Mouse (Mus musculus) Patski (cell line): ENCODE measurements at regions not wholly inside any gene's neighbourhood (a gene's known extent, or its start where the extent isn't known, plus 50 kb on each side); places are given as distances from the start of the nearest gene placed in this dataset.

Source experiments
- ATAC-seq: fragments of 100-300 bp; one replicate; pipeline ENCODE4 v1.8.0; 2021
- CTCF ChIA-PET: fragments of 350-600 bp; sonication (Branson Sonifier 250); formaldehyde crosslinking; loops from one replicate; lab custom pipeline; 2022; ENCODE audit warnings: inconsistent platforms; lab: Charles Lee
- POLR2A ChIA-PET: fragments of 350-600 bp; sonication (Branson Sonifier 250); formaldehyde crosslinking; loops from one replicate; lab custom pipeline; 2022; ENCODE audit warnings: antibody characterized with exemption, inconsistent platforms; lab: Charles Lee
- DNase-seq: peaks from one replicate; pipeline ENCODE4 v3.0.0-alpha.2; 2011; ENCODE audit warnings: low read depth, low spot score
- H3K27me3 ChIP-seq: fragments of 371-371 bp; one replicate; pipeline ENCODE4 v1.5.1; 2021
- CTCF ChIP-seq: fragments of 100-300 bp; IDR thresholded peaks from one replicate; pipeline ENCODE4 v1.5.1; 2021
- in situ Hi-C: fragments of 300-500 bp; cut with MboI; formaldehyde crosslinking; loops from 3 replicates; pipeline ENCODE4 v1.11.1; 2018; ENCODE audit warnings: low pct_unique_long_range_greater_than_20kb, mixed read lengths

DNA sequence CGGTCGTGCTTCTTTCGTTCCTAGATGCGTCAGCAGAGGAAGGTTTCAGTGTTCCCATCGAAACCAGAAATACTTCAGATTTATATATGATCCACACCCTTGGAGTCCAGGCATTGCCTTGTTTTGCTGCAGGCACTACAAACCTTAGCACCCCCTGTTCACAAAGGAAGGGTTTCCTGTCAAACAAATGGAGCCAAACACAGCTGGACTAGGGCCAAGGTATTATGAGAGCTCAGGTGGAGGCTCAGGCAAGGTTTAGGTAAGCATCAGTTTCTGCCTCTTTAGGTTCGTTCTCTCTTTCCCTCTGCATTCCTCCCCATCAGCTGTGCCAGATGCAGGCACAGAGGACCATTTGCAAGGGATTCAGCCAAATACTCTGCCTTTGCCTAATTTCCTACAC is 377.0 kb upstream of the A1bg start:
- ChIA-PET CTCF (interaction anchor here (0.7 to 1.4 kb wide), 3 partner anchors 55 to 539 kb away, joined by 3 to 4 read pairs (median 3); no protein-coding TSS in a partner anchor), POLR2A (no interaction called here)
- in situ Hi-C loops = loop anchor here (5.0 kb wide), 1 partner anchor 137 kb away; no protein-coding TSS in a partner anchor
- ATAC-seq (no peak), DNase-seq (no peak)
- TF ChIP-seq CTCF = no peak
- no peaks in the 10 kb centered on the region for H3K27me3 ChIP-seq

DNA sequence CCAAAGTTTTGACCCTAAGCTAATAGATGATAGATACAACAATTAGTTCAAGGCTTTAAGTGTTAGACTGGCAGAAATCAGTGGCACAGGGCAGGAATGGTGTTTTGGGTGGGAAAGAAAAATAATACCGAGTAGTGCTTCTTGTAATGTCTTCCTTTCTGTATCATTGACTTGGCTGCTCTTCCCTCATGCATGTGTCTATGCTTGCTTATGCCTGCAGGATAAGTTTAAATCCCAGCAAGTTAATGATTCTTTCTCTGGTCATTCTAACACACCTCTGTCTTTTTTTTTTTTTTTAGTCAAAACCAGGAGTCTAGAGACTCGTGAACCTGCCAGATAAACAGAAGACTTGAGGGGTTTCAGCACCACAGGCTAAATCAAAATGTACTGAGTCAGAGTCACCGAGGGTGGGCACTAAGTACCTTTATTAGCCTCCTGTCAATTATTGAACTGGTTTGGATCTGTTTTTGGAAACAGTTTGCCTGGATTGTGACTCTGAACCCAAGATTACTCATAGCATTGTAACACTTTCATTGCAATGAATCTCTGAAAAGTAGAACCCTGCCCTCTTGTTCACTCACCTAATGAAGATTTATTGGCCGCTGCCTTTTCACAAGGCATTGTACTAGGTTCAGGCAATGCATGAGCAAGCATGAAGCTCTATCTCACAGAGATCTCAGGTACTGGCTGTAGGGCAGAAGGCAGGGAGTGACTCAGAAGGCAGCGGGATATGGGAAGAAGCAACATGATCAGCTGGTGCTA is 374.8 kb upstream of the A1bg start:
- in situ Hi-C loops = loop anchor here (5.0 kb wide), 1 partner anchor 135 kb away; no protein-coding TSS in a partner anchor
- H3K27me3 ChIP-seq = no peaks in the 10 kb centered on the region
- TF ChIP-seq CTCF = no peak
- ChIA-PET POLR2A (no interaction called here), CTCF (interaction anchor here (1.0 to 1.3 kb wide), 3 partner anchors 11 to 103 kb away, joined by 3 to 4 read pairs (median 3); no protein-coding TSS in a partner anchor)
- DNase-seq (peak; percentile 81), ATAC-seq (peak; percentile 76)

DNA sequence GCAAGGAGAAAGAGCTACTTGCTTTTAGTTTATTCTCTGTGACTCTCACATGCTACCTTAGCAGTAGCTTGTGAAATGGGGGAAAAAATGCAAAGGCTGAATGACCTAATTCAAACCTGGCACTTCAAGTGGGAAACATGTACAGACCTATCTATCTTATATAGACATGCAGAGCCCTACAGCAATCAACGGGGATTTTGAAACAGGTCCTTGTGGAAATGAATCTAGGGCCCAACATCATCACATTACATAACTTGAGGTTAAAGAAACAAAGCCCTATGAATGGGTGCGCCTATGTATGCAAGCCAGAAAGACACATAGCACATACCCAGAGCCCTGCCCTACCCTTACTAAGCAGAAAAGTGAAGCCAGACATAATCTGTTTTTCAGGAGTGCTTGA is 371.8 kb upstream of the A1bg start:
- POLR2A ChIA-PET = no interaction called here
- no peak for TF ChIP-seq CTCF
- no peaks in the 10 kb centered on the region for H3K27me3 ChIP-seq
- CTCF ChIA-PET = interaction anchor here (0.9 to 1.8 kb wide), 3 partner anchors 123 to 171 kb away, joined by 3 to 4 read pairs (median 3); no protein-coding TSS in a partner anchor
- no peak for DNase-seq
- in situ Hi-C loops = loop anchor here (5.0 kb wide), 1 partner anchor 132 kb away; no protein-coding TSS in a partner anchor
- no peak for ATAC-seq

DNA sequence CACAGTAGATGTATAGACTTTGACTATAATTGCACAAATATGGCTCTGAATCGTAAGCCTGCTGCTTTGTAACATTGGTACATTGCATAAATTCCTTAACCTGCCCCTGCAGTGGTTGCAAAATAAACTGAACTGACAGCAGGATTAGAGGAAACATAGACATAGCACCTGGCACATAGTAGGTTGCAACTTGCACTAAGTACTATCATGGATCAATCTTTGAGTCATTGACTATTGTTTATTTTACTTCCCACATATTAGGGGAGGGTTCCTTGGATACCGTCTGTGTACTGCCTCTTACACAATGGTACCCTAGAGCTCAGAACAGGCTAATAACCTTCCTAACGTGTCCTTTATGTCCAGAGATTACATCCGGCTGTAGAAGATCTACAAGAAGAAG is 371.3 kb upstream of the A1bg start:
- no peak for TF ChIP-seq CTCF
- ChIA-PET POLR2A (interaction anchor here (0.5 kb wide), 1 partner anchor 689 kb away, joined by 3 read pairs; no protein-coding TSS in a partner anchor), CTCF (interaction anchor here (1.3 to 1.8 kb wide), 2 partner anchors 122 to 136 kb away, joined by 3 to 4 read pairs; no protein-coding TSS in a partner anchor)
- H3K27me3 ChIP-seq = no peaks in the 10 kb centered on the region
- no peak for DNase-seq
- ATAC-seq = no peak
- in situ Hi-C loops = no loop called here

DNA sequence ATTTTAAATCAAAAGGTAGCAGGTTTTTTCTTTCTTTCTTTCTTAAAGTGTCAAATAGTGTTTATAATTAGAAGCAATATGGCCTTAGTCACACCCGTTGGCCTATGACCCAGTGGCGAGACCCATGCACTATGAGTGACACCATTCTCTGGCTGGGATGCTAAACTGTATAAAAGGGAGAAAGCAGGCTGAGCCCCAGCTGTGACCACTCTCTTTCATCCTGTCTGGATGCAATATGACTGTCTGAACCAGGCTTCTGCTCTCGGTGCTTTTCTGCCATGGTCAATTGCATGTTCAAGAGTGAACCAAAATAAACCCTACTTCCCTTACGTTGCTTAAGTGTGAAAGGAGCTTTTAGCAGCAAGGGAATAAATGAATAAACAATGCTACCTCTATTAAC is 346.0 kb upstream of the A1bg start:
- ChIA-PET POLR2A (interaction anchor here (0.6 kb wide), 1 partner anchor 29 kb away, joined by 9 read pairs; no protein-coding TSS in a partner anchor), CTCF (no interaction called here)
- DNase-seq (no peak), ATAC-seq (no peak)
- no peak for TF ChIP-seq CTCF
- no peaks in the 10 kb centered on the region for H3K27me3 ChIP-seq
- in situ Hi-C loops = no loop called here

DNA sequence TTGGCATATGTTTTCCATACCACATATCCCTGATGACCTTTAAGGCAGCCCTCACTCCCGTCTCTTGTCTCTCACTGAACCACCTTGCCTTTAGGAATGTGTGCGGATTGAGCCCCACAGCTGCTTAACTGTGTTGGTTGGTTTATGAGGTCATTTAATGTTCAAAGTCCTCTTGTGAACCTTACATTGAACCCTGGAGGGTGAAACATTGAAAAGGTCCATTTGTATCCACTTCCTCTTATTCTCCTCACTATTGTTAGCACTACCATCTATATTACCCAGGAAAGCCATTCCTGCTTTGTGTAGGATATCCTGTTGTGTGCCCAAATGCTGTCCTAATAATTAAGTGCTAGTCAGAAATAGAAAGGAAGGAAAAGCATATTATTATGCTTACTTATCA is 336.2 kb upstream of the A1bg start:
- ATAC-seq (no peak), DNase-seq (no peak)
- no peaks in the 10 kb centered on the region for H3K27me3 ChIP-seq
- ChIA-PET CTCF (no interaction called here), POLR2A (no interaction called here)
- in situ Hi-C loops = no loop called here
- no peak for TF ChIP-seq CTCF

DNA sequence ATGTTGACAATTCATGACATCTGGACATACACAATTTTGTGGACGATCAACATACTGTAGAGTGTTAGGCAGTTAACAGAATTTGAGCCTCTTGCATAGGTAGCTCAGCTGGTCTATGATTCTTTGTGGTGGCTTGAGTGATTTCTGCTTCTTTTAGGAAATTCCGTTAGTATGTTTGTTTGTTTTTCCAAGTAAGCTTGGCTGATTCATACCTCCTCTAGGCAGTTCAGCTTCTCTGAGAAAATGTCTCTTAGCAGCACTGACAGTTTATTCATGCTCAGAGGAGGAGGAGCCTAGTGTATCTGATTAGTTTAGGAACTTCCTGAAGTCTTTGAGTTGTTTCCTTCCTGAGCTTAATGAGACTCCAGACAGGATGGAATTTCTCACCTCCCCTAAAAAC is 321.7 kb upstream of the A1bg start:
- ChIA-PET CTCF (no interaction called here), POLR2A (no interaction called here)
- no peak for TF ChIP-seq CTCF

DNA sequence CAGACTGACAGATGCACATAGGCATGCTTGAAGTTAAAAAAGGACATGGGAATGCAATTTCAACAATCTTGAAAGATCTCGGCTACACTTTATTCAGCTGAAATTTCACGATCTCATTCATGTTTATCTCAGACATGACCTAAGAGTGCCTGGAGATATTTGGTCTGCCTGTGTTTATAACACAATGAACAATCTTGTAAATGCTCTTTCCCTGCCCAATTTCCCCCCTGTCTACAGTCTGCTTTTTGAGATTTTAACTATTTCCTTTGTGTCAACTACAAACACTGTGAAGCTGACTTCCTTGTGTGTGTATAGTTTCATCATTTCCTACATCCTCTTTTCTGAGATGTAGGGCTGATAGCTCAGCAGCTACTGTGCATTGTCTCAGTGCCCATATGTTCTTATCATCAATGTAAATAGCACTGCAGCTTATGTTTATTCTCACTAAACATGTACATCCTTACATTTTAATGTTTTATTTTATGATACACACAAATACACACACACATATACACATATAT is 319.4 kb upstream of the A1bg start:
- ChIA-PET CTCF (no interaction called here), POLR2A (no interaction called here)
- in situ Hi-C loops = no loop called here
- DNase-seq (no peak), ATAC-seq (no peak)
- no peak for TF ChIP-seq CTCF
- no peaks in the 10 kb centered on the region for H3K27me3 ChIP-seq

More for the DNA sequence above, 321.7 kb upstream of the A1bg start:
- in situ Hi-C loops = no loop called here
- DNase-seq (no peak), ATAC-seq (no peak)
- H3K27me3 ChIP-seq = no peaks in the 10 kb centered on the region

DNA sequence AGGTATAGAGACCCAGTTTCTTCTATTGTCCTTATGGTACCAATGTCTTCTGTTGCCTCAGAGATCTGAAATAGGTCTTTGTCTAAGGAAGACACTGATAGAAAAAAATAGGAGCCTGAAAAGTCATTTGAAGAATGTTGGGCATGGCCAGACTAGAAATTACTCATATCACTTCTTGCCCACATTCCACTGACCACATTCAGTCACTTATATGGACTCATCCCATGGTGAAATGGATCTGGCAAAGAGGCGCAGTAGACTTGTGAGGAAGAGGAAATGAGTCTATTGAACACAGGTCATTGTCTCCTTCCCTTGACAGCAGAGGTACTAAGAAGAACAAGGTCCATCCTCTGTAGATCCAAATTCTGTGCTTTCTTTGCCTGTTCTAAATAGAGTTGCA is 318.9 kb upstream of the A1bg start:
- in situ Hi-C loops = no loop called here
- no peak for TF ChIP-seq CTCF
- POLR2A ChIA-PET = no interaction called here
- ATAC-seq (no peak), DNase-seq (no peak)
- H3K27me3 ChIP-seq = no peaks in the 10 kb centered on the region
- CTCF ChIA-PET = no interaction called here

DNA sequence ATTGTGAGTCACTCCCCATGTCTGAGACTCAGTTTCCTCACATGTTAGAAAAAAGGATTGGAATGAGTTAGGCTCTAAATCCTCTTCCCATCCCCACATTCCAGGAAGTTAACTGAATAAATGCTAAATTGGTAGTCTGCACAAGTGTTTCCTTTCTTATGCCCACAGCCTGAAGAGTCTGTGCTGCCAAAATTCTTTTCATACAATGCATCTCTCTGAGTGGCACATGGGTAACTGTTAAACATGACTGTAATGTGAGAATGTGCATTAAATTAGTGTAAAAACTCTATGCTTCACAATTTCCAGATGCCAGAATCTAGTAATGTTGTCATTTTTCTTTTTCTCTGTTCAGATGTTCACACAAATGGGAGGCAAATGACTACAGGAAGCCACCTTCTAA is 317.5 kb upstream of the A1bg start:
- H3K27me3 ChIP-seq = no peaks in the 10 kb centered on the region
- in situ Hi-C loops = no loop called here
- POLR2A ChIA-PET = no interaction called here
- ATAC-seq (no peak), DNase-seq (no peak)
- CTCF ChIA-PET = no interaction called here
- TF ChIP-seq CTCF = no peak

DNA sequence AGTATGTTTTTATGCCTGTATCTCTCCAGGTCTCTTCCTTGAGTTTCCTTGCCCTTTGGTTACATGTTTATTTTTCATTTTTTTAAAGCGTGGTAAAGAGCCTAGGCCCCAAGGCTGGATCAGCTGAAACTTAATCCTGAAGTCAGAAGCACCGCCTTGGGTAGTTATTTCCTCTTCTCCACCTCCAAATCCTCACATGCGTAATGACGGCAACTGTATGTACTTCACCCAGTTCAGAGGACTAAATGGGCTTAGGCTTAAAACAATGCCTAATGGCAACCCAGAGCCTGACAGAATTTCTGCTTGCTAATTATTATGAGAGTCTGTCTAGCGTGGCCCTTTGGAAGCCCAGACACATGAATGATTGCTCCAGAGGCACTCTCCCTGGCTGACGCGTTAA is 316.6 kb upstream of the A1bg start:
- no peaks in the 10 kb centered on the region for H3K27me3 ChIP-seq
- CTCF ChIA-PET = no interaction called here
- TF ChIP-seq CTCF = no peak
- no peak for ATAC-seq
- in situ Hi-C loops = no loop called here
- POLR2A ChIA-PET = interaction anchor here (0.6 kb wide), 1 partner anchor 29 kb away, joined by 9 read pairs; no protein-coding TSS in a partner anchor
- no peak for DNase-seq
